17 mouse cellular contexts compared by ENCODE assay signal in genomic region chr13:34892871-34893270, GRCm38 (mm10).
"Had no signal": no experiment of that assay in that cellular context is flagged by ENCODE, and none has a peak within 500 bp of the region (broad histone marks: within the 10 kb centered on the region; RNA-seq: fewer than 3 reads in every experiment).

No protein-coding gene starts in this region.

- DNase-seq: cerebellum, adult 2 months; cerebellum, adult 8-10 months; cerebellum, adult 9-10 months; cerebellum, adult 9-11 months; cerebellum, postnatal 10 days; cerebellum, postnatal 14 days; cerebellum, postnatal 25 days; cerebellum, postnatal 36 days; embryo, embryonic 11 days; forebrain, postnatal 0 days; gastrocnemius, adult 2 months; gastrocnemius, postnatal 10 days; gastrocnemius, postnatal 14 days; gastrocnemius, postnatal 25 days; gastrocnemius, postnatal 36 days; heart, adult 18-20 months; heart, adult 2 months had no signal
